Mouse (Mus musculus) liver, embryonic 14.5 days (tissue): ENCODE results near the gene Gpr182.

Experiments used
- CTCF ChIP-seq: IDR thresholded peaks from 2 replicates; pipeline ENCODE4 v1.5.1; 2016; ENCODE audit warnings: antibody characterized with exemption, low read depth, control low read depth
- EP300 ChIP-seq: IDR thresholded peaks from 2 replicates; pipeline ENCODE4 v1.6.1; 2016; ENCODE audit warnings: antibody characterized with exemption, low read depth

DNA sequence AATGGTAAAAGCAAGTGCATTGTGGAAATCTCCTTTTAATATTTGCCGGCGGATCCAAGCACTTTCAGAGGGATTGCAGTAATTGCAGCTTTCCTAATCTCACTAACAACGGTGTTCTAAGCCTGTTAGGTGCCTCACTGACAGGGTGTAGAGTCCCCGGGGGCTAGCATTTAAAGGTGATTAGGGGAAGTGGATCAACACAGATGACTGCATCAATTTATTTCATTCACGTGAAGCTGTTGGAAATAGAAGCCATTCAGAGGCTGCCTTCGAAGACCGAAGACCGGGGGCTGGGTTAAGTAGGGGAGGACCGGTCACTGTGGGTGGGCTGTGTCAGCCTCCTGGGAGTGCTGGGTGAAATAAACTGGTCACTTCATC is 20.6 kb downstream of the Gpr182 start:
- TF ChIP-seq CTCF, result no peak
- no peak for TF ChIP-seq EP300
